In the genomic region with DNA sequence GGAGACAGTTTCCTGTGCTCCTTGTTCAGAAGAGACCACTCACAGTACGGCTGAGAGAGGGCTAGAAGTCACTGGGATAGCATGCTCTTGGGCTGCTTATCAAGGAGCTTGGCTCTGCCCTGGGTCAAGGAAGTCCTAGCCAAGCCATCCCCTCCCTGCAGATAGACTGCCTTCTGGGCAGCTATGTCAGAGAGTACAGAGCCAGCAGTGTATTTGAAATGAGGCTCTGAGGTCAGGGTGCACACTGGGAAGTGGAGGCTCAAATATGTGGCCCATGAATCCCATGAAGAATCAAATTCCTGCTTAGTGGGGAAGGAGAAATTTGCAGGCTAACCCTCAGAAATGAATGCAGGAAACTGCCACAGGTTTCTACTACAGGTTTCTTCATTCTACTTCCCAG, we compare ENCODE assay signal across 11 mouse cellular contexts. TPM values are rescaled to one million over a fixed set of nuclear protein-coding genes. Genes with fewer than 3 reads are reported as not detected.
DNase-seq lines count a peak whose midpoint lies in the region; ATAC-seq and TF ChIP-seq lines count a peak whose summit lies in the region.
"Had no signal": no experiment of that assay in that cellular context is flagged by ENCODE, and none has a peak within 500 bp of the region (broad histone marks: within the 10 kb centered on the region; RNA-seq: fewer than 3 reads in every experiment).

No protein-coding gene starts in this region.

- peaks cover 32% of the 10 kb centered on the region for H3K4me1 ChIP-seq in forebrain, embryonic 12.5 days
- H3K4me1 ChIP-seq in forebrain, embryonic 11.5 days (replicated peaks; ENCODE audit: control insufficient read depth, insufficient read depth, low read length) = peaks cover 7% of the 10 kb centered on the region; the same call in 1 of the 2 replicates
- H3K4me1 ChIP-seq in thymus, adult 2 months (replicated peaks; ENCODE audit: control insufficient read depth, insufficient read depth, low read length) = peaks cover 34% of the 10 kb centered on the region
- H3K4me1 ChIP-seq in liver, embryonic 11.5 days (replicated peaks; ENCODE audit: control insufficient read depth, insufficient read depth, low read length) = peaks cover 41% of the 10 kb centered on the region

- peak overlapping the region; percentile 94 for H3K4me2 ChIP-seq in forebrain, embryonic 12.5 days
- no peak overlapping the region for H3K4me2 ChIP-seq in forebrain, embryonic 11.5 days (ENCODE audit: low read depth, low read length, severe bottlenecking)
- H3K4me2 ChIP-seq in liver, embryonic 11.5 days = peak overlapping the region; percentile 53

- H3K9me3 ChIP-seq in forebrain, embryonic 12.5 days = no peaks in the 10 kb centered on the region
- H3K9me3 ChIP-seq in forebrain, embryonic 11.5 days (ENCODE audit: control insufficient read depth, low read length) = no peaks in the 10 kb centered on the region
- no peaks in the 10 kb centered on the region for H3K9me3 ChIP-seq in liver, embryonic 11.5 days (ENCODE audit: control insufficient read depth, low read length)
- H3K9me3 ChIP-seq: limb, embryonic 13.5 days had no signal

- 77% methylated on average over 1 of the region's 1 CpGs for WGBS in forebrain, embryonic 12.5 days
- 46% methylated on average over 1 of the region's 1 CpGs for WGBS in forebrain, embryonic 11.5 days
- WGBS in thymus, adult 2 months = 40% methylated on average over 1 of the region's 1 CpGs
- WGBS in liver, embryonic 11.5 days = 34% methylated on average over 1 of the region's 1 CpGs

- no peaks in the 10 kb centered on the region for H3K36me3 ChIP-seq in forebrain, embryonic 12.5 days (replicated peaks)
- H3K36me3 ChIP-seq in forebrain, embryonic 11.5 days (ENCODE audit: control insufficient read depth, insufficient read depth, low read length) = no peaks in the 10 kb centered on the region
- no peaks in the 10 kb centered on the region for H3K36me3 ChIP-seq in thymus, adult 2 months (ENCODE audit: control insufficient read depth, insufficient read depth, low read length)
- no peaks in the 10 kb centered on the region for H3K36me3 ChIP-seq in liver, embryonic 11.5 days (ENCODE audit: control insufficient read depth, insufficient read depth, low read length)
- H3K36me3 ChIP-seq: limb, embryonic 13.5 days had no signal

- no peak for TF ChIP-seq POLR2A in thymus, adult 2 months (IDR thresholded peaks at IDR 0.05; ENCODE audit: control insufficient read depth, extremely low read depth, insufficient read depth, low read length, poor library complexity)

- no peak for TF ChIP-seq CTCF in thymus, adult 2 months (IDR thresholded peaks at IDR 0.05; ENCODE audit: borderline replicate concordance, control insufficient read depth, extremely low read depth, insufficient read depth, low read length, poor library complexity)

- no peak for DNase-seq in forebrain, embryonic 11.5 days (ENCODE audit: low spot score)
- DNase-seq in thymus, adult 2 months = no peak
- DNase-seq in thymus, postnatal 0 days (ENCODE audit: low spot score) = no peak
- DNase-seq in liver, embryonic 11.5 days (ENCODE audit: low spot score) = no peak
- no peak for DNase-seq in retina, postnatal 1 day
- no peak for DNase-seq in kidney, postnatal 14 days
- no peak for DNase-seq in layer of hippocampus, adult 11-12 months (ENCODE audit: low spot score)

- no peak overlapping the region for H3K4me3 ChIP-seq in forebrain, embryonic 12.5 days (replicated peaks)
- no peak overlapping the region for H3K4me3 ChIP-seq in forebrain, embryonic 11.5 days (ENCODE audit: low read depth, low read length)
- H3K4me3 ChIP-seq in thymus, adult 2 months (ENCODE audit: control insufficient read depth, insufficient read depth, low read length) = peak overlapping the region; percentile 14; the same call in 1 of the 2 replicates
- H3K4me3 ChIP-seq in liver, embryonic 11.5 days (ENCODE audit: low read depth, low read length) = 0 out of 2 replicates have a peak overlapping the region, but pooled peaks have one; percentile 0
- H3K4me3 ChIP-seq: limb, embryonic 13.5 days had no signal

- no peak overlapping the region for H3K9ac ChIP-seq in forebrain, embryonic 12.5 days
- H3K9ac ChIP-seq in forebrain, embryonic 11.5 days (ENCODE audit: low read length) = no peak overlapping the region
- H3K9ac ChIP-seq in liver, embryonic 11.5 days (ENCODE audit: low read depth, low read length) = peak overlapping the region; percentile 44; the same call in 1 of the 2 replicates
- H3K9ac ChIP-seq: limb, embryonic 13.5 days had no signal

- no peaks in the 10 kb centered on the region for H3K27me3 ChIP-seq in forebrain, embryonic 12.5 days
- no peaks in the 10 kb centered on the region for H3K27me3 ChIP-seq in forebrain, embryonic 11.5 days (ENCODE audit: control insufficient read depth, insufficient read depth, low read length)
- no peaks in the 10 kb centered on the region for H3K27me3 ChIP-seq in thymus, adult 2 months (ENCODE audit: control insufficient read depth, insufficient read depth, low read length)
- no peaks in the 10 kb centered on the region for H3K27me3 ChIP-seq in liver, embryonic 11.5 days (replicated peaks; ENCODE audit: control insufficient read depth, insufficient read depth, low read length)
- H3K27me3 ChIP-seq: limb, embryonic 13.5 days had no signal

- no peak overlapping the region for H3K27ac ChIP-seq in forebrain, embryonic 12.5 days
- H3K27ac ChIP-seq in forebrain, embryonic 11.5 days (ENCODE audit: low read depth, low read length) = no peak overlapping the region
- 0 out of 2 replicates have a peak overlapping the region, but pooled peaks have one; percentile 4 for H3K27ac ChIP-seq in thymus, adult 2 months (ENCODE audit: control insufficient read depth, insufficient read depth, low read length)
- peak overlapping the region; percentile 84 for H3K27ac ChIP-seq in liver, embryonic 11.5 days (ENCODE audit: low read depth, low read length)
- H3K27ac ChIP-seq: limb, embryonic 13.5 days had no signal

- ATAC-seq in forebrain, embryonic 12.5 days (ENCODE audit: low FRiP score) = no peak
- ATAC-seq in forebrain, embryonic 11.5 days (replicated peaks; ENCODE audit: low FRiP score) = no peak
- ATAC-seq in liver, embryonic 11.5 days (replicated peaks; ENCODE audit: low FRiP score) = no peak
- ATAC-seq: intestine, postnatal 0 days had no signal

RNA-seq across cellular contexts. Expression of gene Klf13, which starts 4.2 kb away (rescaled TPM):
- 21.9 and 26.1 TPM in 2 replicates for polyA plus RNA-seq in forebrain, embryonic 12.5 days (2016; fragmentation: Nextera tagmentation; extraction: Ambion mirVana)
- 26.6 and 28.1 TPM in 2 replicates for polyA plus RNA-seq in forebrain, embryonic 11.5 days (2014; fragmentation: Nextera tagmentation; extraction: Ambion mirVana)
- polyA plus RNA-seq in thymus, adult 2 months (2012; rRNA removed) = 172 and 234 TPM in 2 replicates
- polyA plus RNA-seq in thymus, postnatal 0 days (2015; fragmentation: Nextera tagmentation; extraction: Ambion mirVana) = 95.1 and 134 TPM in 2 replicates
- 20.0 and 20.9 TPM in 2 replicates for polyA plus RNA-seq in liver, embryonic 11.5 days (2014; fragmentation: Nextera tagmentation; extraction: Ambion mirVana)

RNA-seq across cellular contexts. Expression of gene E030018B13Rik, which starts 17.9 kb away (rescaled TPM):
- not detected in 2 replicates for polyA plus RNA-seq in forebrain, embryonic 12.5 days (2016; fragmentation: Nextera tagmentation; extraction: Ambion mirVana)
- not detected in 2 replicates for polyA plus RNA-seq in forebrain, embryonic 11.5 days (2014; fragmentation: Nextera tagmentation; extraction: Ambion mirVana)
- polyA plus RNA-seq in thymus, adult 2 months (2012; rRNA removed) = not detected in 2 replicates
- 0.21 and 0.40 TPM in 2 replicates for polyA plus RNA-seq in thymus, postnatal 0 days (2015; fragmentation: Nextera tagmentation; extraction: Ambion mirVana)
- 0.25 TPM in 1 of 2 replicates, not detected in the other for polyA plus RNA-seq in liver, embryonic 11.5 days (2014; fragmentation: Nextera tagmentation; extraction: Ambion mirVana)
- polyA plus RNA-seq: intestine, postnatal 0 days; urinary bladder, adult 2 months had no signal

Comparison
In these comparisons a context has a peak if more than half of its experiments do, and no peak if none do; other contexts are left out.
1. H3K27ac ChIP-seq: peak in thymus, adult 2 months (single experiment) and liver, embryonic 11.5 days (single experiment); none in forebrain, embryonic 12.5 days (single experiment) and forebrain, embryonic 11.5 days (single experiment).
2. H3K4me3 ChIP-seq: peak in thymus, adult 2 months (single experiment) and liver, embryonic 11.5 days (single experiment); none in forebrain, embryonic 12.5 days (single experiment) and forebrain, embryonic 11.5 days (single experiment).